Mouse (Mus musculus): ENCODE measurements around the gene Cdk8. TPM values are rescaled to one million over a fixed set of nuclear protein-coding genes. Genes with fewer than 3 reads are reported as not detected.

The Cdk8 gene
- total and polyA plus RNA-seq, 3 experiments = 139 to 745 (median 154) TPM

DNA sequence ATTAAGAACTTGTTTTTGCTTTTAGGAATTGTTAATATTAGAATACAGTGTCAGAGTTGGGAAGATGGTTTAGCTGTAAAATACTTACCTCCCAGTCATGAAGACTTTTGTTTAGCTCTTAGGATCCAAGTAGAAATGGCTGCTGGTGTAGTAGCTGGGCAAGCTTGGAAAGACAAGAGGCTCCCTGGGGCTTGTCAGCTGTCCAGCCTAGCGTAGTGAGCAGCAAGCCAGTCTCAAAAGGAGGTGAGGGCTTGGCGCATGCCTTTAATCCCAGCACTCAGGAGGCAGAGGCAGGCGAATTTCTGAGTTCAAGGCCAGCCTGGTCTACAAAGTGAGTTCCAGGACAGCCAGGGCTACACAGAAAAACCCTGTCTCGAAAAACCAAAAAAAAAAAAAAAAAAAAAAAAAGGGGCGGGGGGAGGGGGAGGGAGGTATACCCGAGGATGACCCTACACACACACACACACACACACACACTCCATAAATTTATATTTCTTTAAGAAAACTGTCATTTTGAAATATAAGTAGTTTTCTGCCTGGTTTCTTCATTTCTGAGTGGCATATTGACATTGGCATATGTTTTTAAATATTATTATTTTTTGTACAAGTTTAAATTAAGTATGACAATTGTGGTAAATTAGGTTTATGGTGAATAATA lies 35.0 kb downstream of the Cdk8 start:
- no peaks in the 10 kb centered on the region for H3K4me1 ChIP-seq (ENCODE audit: control insufficient read depth in 1 of 2, insufficient read depth in 2 of 2, low read length in 2 of 2)
- peaks cover 20% of the 10 kb centered on the region for H3K79me2 ChIP-seq (ENCODE audit: control insufficient read depth, insufficient read depth, low read length, poor library complexity)
- no peak overlapping the region for H3K4me3 ChIP-seq (ENCODE audit: control insufficient read depth in 1 of 2, insufficient read depth in 1 of 2, low read depth in 2 of 2, low read length in 2 of 2)
- H3K27me3 ChIP-seq (ENCODE audit: control insufficient read depth in 1 of 2, insufficient read depth in 2 of 2, low read length in 2 of 2) = no peaks in the 10 kb centered on the region
- DNase-seq (ENCODE audit: low read depth, low spot score) = no peak
- no peaks in the 10 kb centered on the region for H3K9me3 ChIP-seq (replicated peaks; ENCODE audit: insufficient read depth, low read length)
- H3K9ac ChIP-seq (ENCODE audit: control insufficient read depth, low read depth, low read length, poor library complexity, severe bottlenecking) = no peak overlapping the region
- peaks cover 0 to 24% of the 10 kb centered on the region in 2 experiments; a peak in 2 of 4 replicates for H3K36me3 ChIP-seq (ENCODE audit: control insufficient read depth in 1 of 2, insufficient read depth in 2 of 2, low read length in 2 of 2)
- H3K27ac ChIP-seq (ENCODE audit: control insufficient read depth, low read depth, low read length) = no peak overlapping the region
- TF ChIP-seq ELF1 (IDR thresholded peaks at IDR 0.05; ENCODE audit: low read depth, low read length) = no peak
- no peak for TF ChIP-seq MYB (IDR thresholded peaks at IDR 0.05; ENCODE audit: low read depth, low read length)
- TF ChIP-seq CTCF (IDR thresholded peaks at IDR 0.05 in 2 of 3, conservative IDR thresholded peaks at IDR 0.05 in 1 of 3; ENCODE audit: control insufficient read depth in 1 of 3, insufficient read depth in 1 of 3, low read depth in 2 of 3, low read length in 3 of 3, poor library complexity in 1 of 3, severe bottlenecking in 1 of 3) = no peak
- no peak for TF ChIP-seq TCF12 (IDR thresholded peaks at IDR 0.05; ENCODE audit: low read depth, low read length)
- no peak for TF ChIP-seq POLR2AphosphoS5 (IDR thresholded peaks at IDR 0.05; ENCODE audit: borderline replicate concordance, low read depth, low read length)
- TF ChIP-seq NRF1 (IDR thresholded peaks at IDR 0.05; ENCODE audit: insufficient read depth, low read depth, low read length, poor library complexity, severe bottlenecking) = no peak
- TF ChIP-seq RCOR1 (IDR thresholded peaks at IDR 0.05; ENCODE audit: low read depth, low read length) = no peak
- peak; percentile 54; the same call in 1 of the 2 replicates for TF ChIP-seq ZNF384 (IDR thresholded peaks at IDR 0.05; ENCODE audit: low read depth, low read length)
- no peak for TF ChIP-seq KAT2A (conservative IDR thresholded peaks at IDR 0.05; ENCODE audit: low read depth, low read length)

DNA sequence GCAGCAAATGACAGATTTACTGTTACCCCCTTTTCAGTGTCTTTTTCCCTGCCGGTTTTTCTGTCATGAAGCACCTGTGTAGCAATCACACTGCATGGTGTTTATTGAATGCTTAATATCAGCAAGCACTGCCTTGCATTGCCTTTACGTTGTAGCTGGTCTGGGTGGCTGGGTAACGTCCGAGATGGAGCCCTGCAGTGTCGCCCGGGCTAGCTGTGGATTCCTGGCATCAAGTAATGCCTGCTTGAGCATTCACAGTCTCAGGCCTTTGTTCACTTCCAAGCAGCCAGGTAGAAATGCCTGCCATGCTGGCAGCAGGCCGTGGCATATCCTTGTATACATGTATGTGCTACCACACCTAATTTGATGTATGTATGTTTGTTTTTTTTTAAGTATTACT lies 36.7 kb downstream of the Cdk8 start:
- H3K36me3 ChIP-seq (ENCODE audit: control insufficient read depth in 1 of 2, insufficient read depth in 2 of 2, low read length in 2 of 2) = peaks cover 0 to 37% of the 10 kb centered on the region in 2 experiments; a peak in 2 of 4 replicates
- no peaks in the 10 kb centered on the region for H3K4me1 ChIP-seq (ENCODE audit: control insufficient read depth in 1 of 2, insufficient read depth in 2 of 2, low read length in 2 of 2)
- no peak for DNase-seq (ENCODE audit: low read depth, low spot score)
- H3K79me2 ChIP-seq (ENCODE audit: control insufficient read depth, insufficient read depth, low read length, poor library complexity) = peaks cover 16% of the 10 kb centered on the region
- H3K9me3 ChIP-seq (replicated peaks; ENCODE audit: insufficient read depth, low read length) = no peaks in the 10 kb centered on the region
- H3K9ac ChIP-seq (ENCODE audit: control insufficient read depth, low read depth, low read length, poor library complexity, severe bottlenecking) = no peak overlapping the region
- H3K27ac ChIP-seq (ENCODE audit: control insufficient read depth, low read depth, low read length) = no peak overlapping the region
- H3K4me3 ChIP-seq (ENCODE audit: control insufficient read depth in 1 of 2, insufficient read depth in 1 of 2, low read depth in 2 of 2, low read length in 2 of 2) = no peak overlapping the region
- no peaks in the 10 kb centered on the region for H3K27me3 ChIP-seq (ENCODE audit: control insufficient read depth in 1 of 2, insufficient read depth in 2 of 2, low read length in 2 of 2)
- TF ChIP-seq RAD21 (IDR thresholded peaks at IDR 0.05; ENCODE audit: low read depth, low read length) = no peak
- no peak for TF ChIP-seq TAL1 (IDR thresholded peaks at IDR 0.05; ENCODE audit: low read length)
- no peak for TF ChIP-seq CHD1 (IDR thresholded peaks at IDR 0.05; ENCODE audit: low read depth, low read length)
- TF ChIP-seq CTCF (IDR thresholded peaks at IDR 0.05 in 2 of 3, conservative IDR thresholded peaks at IDR 0.05 in 1 of 3; ENCODE audit: control insufficient read depth in 1 of 3, insufficient read depth in 1 of 3, low read depth in 2 of 3, low read length in 3 of 3, poor library complexity in 1 of 3, severe bottlenecking in 1 of 3) = no peak
- no peak for TF ChIP-seq CHD2 (IDR thresholded peaks at IDR 0.05; ENCODE audit: low read length)
- no peak for TF ChIP-seq MYC (IDR thresholded peaks at IDR 0.05; ENCODE audit: low read depth, low read length)
- TF ChIP-seq SMC3 (IDR thresholded peaks at IDR 0.05; ENCODE audit: low read depth, low read length) = no peak

Data from MEL (cell line).